Mouse (Mus musculus) forebrain, postnatal 0 days (tissue): ENCODE results near the gene Bace1. TPM values are rescaled to one million over a fixed set of nuclear protein-coding genes. Genes with fewer than 3 reads are reported as not detected.

Source experiments
- ATAC-seq: fragments of 200-750 bp; cut with Nextera tagmentation; 2 replicates; pipeline ENCODE4 v1.8.0; 2017; ENCODE audit warnings: mild to moderate bottlenecking, moderate library complexity
- DNase-seq: peaks from one replicate; pipeline ENCODE4 v3.0.0-alpha.2; 2015
- H3K27ac ChIP-seq: fragments of 300-500 bp; sonication (generic); 2 replicates; pipeline ENCODE4 v1.5.1; 2014; ENCODE audit warnings: low read depth, mild to moderate bottlenecking, antibody characterized with exemption, low read length, moderate library complexity, mixed read lengths
- H3K27me3 ChIP-seq: fragments of 300-500 bp; sonication (generic); 2 replicates; pipeline ENCODE4 v1.6.1; 2014; ENCODE audit warnings: mild to moderate bottlenecking, low read length, mixed read lengths; ENCODE audit not compliant: insufficient read depth
- H3K36me3 ChIP-seq: fragments of 300-500 bp; sonication (generic); 2 replicates; pipeline ENCODE4 v1.6.1; 2014; ENCODE audit warnings: mild to moderate bottlenecking, moderate library complexity; ENCODE audit not compliant: insufficient read depth
- H3K4me1 ChIP-seq: fragments of 300-500 bp; sonication (generic); 2 replicates; pipeline ENCODE4 v1.6.1; 2014; ENCODE audit warnings: antibody characterized with exemption; ENCODE audit not compliant: insufficient read depth
- H3K4me2 ChIP-seq: fragments of 300-500 bp; sonication (generic); 2 replicates; pipeline ENCODE4 v1.6.1; 2014; ENCODE audit warnings: low read depth, mild to moderate bottlenecking, moderate library complexity
- H3K4me3 ChIP-seq: fragments of 300-500 bp; sonication (generic); 2 replicates; pipeline ENCODE4 v1.5.1; 2014; ENCODE audit warnings: low read depth, low read length, mixed read lengths
- H3K9ac ChIP-seq: fragments of 300-500 bp; sonication (generic); 2 replicates; pipeline ENCODE4 v1.6.1; 2014; ENCODE audit warnings: mild to moderate bottlenecking
- H3K9me3 ChIP-seq: fragments of 300-500 bp; sonication (generic); 2 replicates; pipeline ENCODE4 v1.6.1; 2016; ENCODE audit warnings: low read length
- CTCF ChIP-seq: sonication (generic); IDR thresholded peaks from 2 replicates; pipeline ENCODE4 v1.5.1; 2016; ENCODE audit warnings: antibody characterized with exemption, control low read depth, low read depth
- WGBS: fragments of 180-500 bp; shearing (Covaris S2); extraction: QIAGEN DNeasy Blood & Tissue Kit; methylation state at CpG from one replicate; pipeline ENCODE4 v1.1.7; 2014; 5-methylcytosine and 5-hydroxymethylcytosine counted together
- polyA plus RNA-seq: library from polyadenylated mRNA; unstranded; fragments of >200 nt; fragmentation: Nextera tagmentation; extraction: Ambion mirVana; gene quantifications from 2 replicates; pipeline ENCODE4 v1.2.1, GENCODE M21; 2015
- total RNA-seq: library from RNA; depleted of rRNA; stranded (reverse); fragments of >200 nt; gene quantifications from 2 replicates; pipeline ENCODE4 v1.2.3, GENCODE M21; 2014

Bace1 gene
- total and polyA plus RNA-seq, 2 experiments from 2014 or later = 39.1 to 48.5 TPM

DNA sequence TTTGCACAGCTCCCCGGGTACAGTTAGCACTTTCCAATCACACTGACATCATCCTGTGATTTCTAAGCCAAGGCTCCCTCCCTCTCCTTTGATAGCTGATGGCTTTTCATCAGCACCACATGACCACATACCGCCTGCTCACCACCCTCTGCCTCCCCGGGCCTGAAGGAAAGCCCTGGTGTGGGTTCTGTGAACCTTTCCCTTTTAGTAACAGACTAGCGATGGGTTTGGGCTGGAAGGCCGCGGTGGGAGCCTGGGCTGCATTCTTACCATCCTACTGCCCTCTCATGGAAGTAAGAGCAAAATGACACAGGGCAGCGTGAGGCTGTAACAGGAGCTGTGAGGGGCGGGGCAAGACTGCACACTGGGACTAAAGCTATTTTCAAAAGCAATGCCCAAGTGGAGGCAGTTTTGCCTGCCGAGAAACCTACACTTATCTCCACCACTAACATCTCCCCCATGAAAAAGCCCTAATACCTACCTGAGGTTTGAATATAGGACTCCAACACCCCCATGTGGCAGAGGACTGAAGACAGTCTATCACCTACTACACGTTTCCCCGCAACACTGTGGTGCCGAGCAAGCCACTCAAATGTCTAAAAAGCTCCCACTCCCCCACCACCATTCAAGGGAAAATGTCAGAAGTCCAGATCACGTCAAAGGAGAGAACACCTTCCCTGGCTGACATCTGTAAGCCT lies 39.8 kb upstream of the Bace1 start:
- peak; percentile 72 for DNase-seq
- 8% methylated on average over 13 of the region's 13 CpGs for WGBS
- peaks cover 10% of the 10 kb centered on the region for H3K4me1 ChIP-seq
- peak; percentile 80 for ATAC-seq
- peak; percentile 59 for TF ChIP-seq CTCF
- H3K4me2 ChIP-seq = no peak overlapping the region
- no peaks in the 10 kb centered on the region for H3K27me3 ChIP-seq
- peak overlapping the region; percentile 64; the same call in 1 of the 2 replicates for H3K27ac ChIP-seq
- H3K36me3 ChIP-seq = peaks cover 12% of the 10 kb centered on the region; the same call in 1 of the 2 replicates
- no peaks in the 10 kb centered on the region for H3K9me3 ChIP-seq
- H3K9ac ChIP-seq = no peak overlapping the region
- no peak overlapping the region for H3K4me3 ChIP-seq

DNA sequence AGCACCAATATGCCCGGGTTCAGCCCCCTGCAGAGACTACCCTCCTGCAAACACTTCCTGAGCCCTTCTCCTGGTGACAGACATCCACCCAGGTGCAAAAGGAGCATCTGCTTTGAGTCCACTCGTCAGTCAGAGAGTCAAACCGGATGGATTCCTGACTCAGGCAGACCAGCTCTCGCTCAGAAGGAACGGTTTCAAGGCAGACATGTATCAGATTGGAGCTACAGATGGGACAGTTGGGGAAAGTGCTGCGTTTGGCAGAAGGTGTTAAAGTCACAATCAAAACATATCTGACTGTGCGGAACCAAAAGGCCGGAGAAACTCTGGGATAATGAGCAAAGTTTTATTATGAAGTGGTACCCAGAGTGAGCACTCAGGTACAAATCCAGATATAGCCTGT lies 39.0 kb upstream of the Bace1 start:
- Histone ChIP-seq H3K9me3 (no peaks in the 10 kb centered on the region), H3K4me1 (peaks cover 10% of the 10 kb centered on the region), H3K36me3 (peaks cover 6% of the 10 kb centered on the region; the same call in 1 of the 2 replicates), H3K27ac (0 out of 2 replicates have a peak overlapping the region, but pooled peaks have one; percentile 17), H3K4me3 (no peak overlapping the region), H3K27me3 (no peaks in the 10 kb centered on the region), H3K9ac (no peak overlapping the region), H3K4me2 (no peak overlapping the region)
- TF ChIP-seq CTCF = no peak
- peak; percentile 84 for DNase-seq
- ATAC-seq = peak; percentile 34
- 56% methylated on average over 8 of the region's 8 CpGs for WGBS

DNA sequence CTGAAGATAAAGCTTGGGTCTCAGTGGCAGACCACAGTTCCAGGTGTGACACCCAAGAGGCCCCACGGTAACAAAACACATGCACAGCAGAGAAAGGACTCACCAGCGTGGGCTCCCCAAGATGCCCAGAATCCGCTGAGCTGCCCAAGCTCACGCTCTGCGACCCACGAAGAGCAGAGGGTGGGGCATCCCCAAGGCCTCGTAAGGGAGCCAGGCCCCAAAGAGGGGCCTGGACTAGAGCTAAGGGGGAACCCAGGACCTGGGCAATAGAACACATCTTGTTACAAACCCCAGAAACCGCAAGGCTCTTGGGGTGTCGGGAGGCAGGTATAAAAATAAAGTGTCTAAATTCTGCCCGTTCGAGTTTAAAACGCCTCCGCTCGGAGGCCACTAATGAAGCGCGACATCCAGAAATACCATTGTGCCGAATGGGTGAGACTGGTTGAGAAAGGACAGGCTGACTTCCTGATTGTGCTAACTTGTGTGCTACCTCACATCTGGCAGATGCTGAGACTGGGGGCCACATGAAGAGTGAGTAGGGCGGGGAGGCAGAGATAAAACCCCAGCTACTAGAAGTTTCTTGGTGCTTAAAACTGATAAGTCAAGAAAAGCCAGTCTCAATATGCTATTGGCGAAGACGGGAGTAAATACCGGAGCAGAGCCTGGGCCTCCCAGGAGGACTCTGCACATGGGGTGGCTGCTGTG lies 35.2 kb upstream of the Bace1 start:
- Histone ChIP-seq H3K9ac (no peak overlapping the region), H3K27ac (no peak overlapping the region), H3K27me3 (no peaks in the 10 kb centered on the region), H3K4me3 (no peak overlapping the region), H3K4me1 (peaks cover 6% of the 10 kb centered on the region; the same call in 1 of the 2 replicates), H3K9me3 (no peaks in the 10 kb centered on the region), H3K36me3 (peaks cover 14% of the 10 kb centered on the region; the same call in 1 of the 2 replicates), H3K4me2 (no peak overlapping the region)
- WGBS = 91% methylated on average over 21 of the region's 21 CpGs
- TF ChIP-seq CTCF = no peak
- ATAC-seq = no peak
- no peak for DNase-seq

DNA sequence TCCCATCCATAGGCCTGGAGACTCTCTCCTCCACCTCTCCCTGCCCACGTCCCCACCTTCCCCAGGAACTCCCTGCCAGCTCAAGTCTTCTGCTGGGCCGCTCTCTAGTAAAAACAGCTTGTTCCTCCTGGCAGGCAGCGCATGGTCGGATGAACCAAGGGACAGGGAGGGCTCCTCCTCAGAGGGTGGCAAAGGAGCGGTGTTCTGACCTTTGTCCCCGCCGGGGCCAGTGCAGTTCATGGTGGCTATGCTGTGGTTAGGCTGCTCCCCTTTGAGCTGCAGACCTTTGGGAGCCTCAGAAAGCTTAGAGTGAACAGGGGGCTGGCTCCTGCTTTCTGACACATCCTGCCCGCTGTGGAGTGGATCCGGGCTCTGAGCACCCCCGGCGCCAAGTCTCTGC lies 31.5 kb upstream of the Bace1 start:
- Histone ChIP-seq H3K36me3 (peaks cover 11% of the 10 kb centered on the region; the same call in 1 of the 2 replicates), H3K9ac (no peak overlapping the region), H3K9me3 (no peaks in the 10 kb centered on the region), H3K27ac (no peak overlapping the region), H3K4me3 (no peak overlapping the region), H3K4me2 (no peak overlapping the region), H3K4me1 (no peaks in the 10 kb centered on the region), H3K27me3 (no peaks in the 10 kb centered on the region)
- no peak for TF ChIP-seq CTCF
- whole genome bisulfite sequencing = 94% methylated on average over 11 of the region's 11 CpGs
- ATAC-seq (no peak), DNase-seq (no peak)

DNA sequence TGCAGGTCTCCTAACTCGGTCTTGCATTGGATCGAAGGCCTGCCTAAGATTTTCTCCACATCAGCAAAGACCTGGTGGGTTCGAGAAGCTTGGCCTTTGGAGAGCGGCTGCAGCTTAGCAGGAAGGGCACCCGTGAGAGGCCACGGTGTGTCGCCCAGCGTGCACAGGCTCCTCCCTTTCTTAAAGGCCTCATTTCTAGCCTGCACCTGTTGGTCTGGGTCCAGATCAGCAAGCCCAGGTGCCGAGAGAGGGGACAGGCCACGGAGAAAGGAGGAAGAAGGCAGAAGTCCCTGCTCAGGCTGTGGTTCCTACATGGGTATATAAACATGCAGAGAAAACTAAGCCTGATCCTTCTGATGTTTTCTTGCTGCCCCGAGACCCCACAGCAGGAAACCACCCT lies 31.0 kb upstream of the Bace1 start:
- peaks cover 11% of the 10 kb centered on the region; the same call in 1 of the 2 replicates for H3K36me3 ChIP-seq
- H3K27me3 ChIP-seq = no peaks in the 10 kb centered on the region
- no peak for DNase-seq
- WGBS = 89% methylated on average over 11 of the region's 11 CpGs
- ATAC-seq = no peak
- no peak for TF ChIP-seq CTCF
- no peaks in the 10 kb centered on the region for H3K4me1 ChIP-seq
- H3K27ac ChIP-seq = no peak overlapping the region
- no peak overlapping the region for H3K4me2 ChIP-seq
- no peaks in the 10 kb centered on the region for H3K9me3 ChIP-seq
- no peak overlapping the region for H3K4me3 ChIP-seq
- H3K9ac ChIP-seq = no peak overlapping the region

DNA sequence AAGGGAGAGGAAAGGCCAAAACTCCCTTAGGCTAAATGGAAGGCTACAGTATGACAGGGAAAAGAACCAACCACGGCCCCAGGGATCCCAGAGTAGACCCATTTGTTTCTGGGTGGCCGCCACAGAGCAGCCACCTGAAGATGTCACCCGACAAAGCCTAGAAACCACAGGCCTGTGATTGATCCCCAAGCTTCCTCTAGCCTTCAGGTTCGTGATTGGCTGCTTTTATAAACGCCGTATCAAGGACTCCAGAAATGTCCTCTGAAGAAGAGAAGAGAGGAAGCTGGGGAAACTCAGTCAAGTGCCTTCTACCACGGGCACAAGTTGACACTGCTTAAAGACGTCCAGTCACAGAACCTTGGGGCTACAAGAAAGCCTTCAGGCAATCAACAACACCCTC lies 30.6 kb upstream of the Bace1 start:
- H3K9ac ChIP-seq = no peak overlapping the region
- H3K27ac ChIP-seq = no peak overlapping the region
- no peaks in the 10 kb centered on the region for H3K9me3 ChIP-seq
- H3K4me2 ChIP-seq = no peak overlapping the region
- TF ChIP-seq CTCF = no peak
- H3K36me3 ChIP-seq = peaks cover 11% of the 10 kb centered on the region; the same call in 1 of the 2 replicates
- no peaks in the 10 kb centered on the region for H3K4me1 ChIP-seq
- WGBS = 90% methylated on average over 8 of the region's 8 CpGs
- H3K27me3 ChIP-seq = no peaks in the 10 kb centered on the region
- H3K4me3 ChIP-seq = no peak overlapping the region
- no peak for DNase-seq
- no peak for ATAC-seq

DNA sequence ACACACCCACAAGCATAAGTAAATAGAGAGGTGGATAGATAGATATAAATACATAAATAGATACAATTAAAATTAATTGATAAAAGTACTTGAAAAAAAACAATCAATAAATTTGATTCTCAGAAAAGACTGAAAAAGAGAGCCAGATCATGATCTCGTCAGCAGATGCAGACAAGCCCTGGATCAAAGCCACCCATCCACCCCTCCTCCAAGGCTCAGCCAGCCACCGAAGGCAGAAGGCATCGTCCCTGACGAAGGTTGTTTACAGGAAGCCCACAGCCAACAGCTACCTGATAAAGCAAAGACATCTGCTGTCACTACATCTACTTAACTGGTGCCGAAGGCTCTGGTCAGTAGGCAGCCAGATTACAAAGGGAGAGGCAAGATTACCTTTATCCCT lies 26.4 kb upstream of the Bace1 start:
- Histone ChIP-seq H3K27ac (no peak overlapping the region), H3K9me3 (no peaks in the 10 kb centered on the region), H3K9ac (no peak overlapping the region), H3K36me3 (peaks cover 6% of the 10 kb centered on the region; the same call in 1 of the 2 replicates), H3K4me3 (no peak overlapping the region), H3K4me2 (no peak overlapping the region), H3K4me1 (no peaks in the 10 kb centered on the region), H3K27me3 (no peaks in the 10 kb centered on the region)
- ATAC-seq (no peak), DNase-seq (no peak)
- WGBS = 54% methylated on average over 5 of the region's 5 CpGs
- TF ChIP-seq CTCF = no peak
